Mouse (Mus musculus): ENCODE measurements around the gene Plvap. TPM values are rescaled to one million over a fixed set of nuclear protein-coding genes. Genes with fewer than 3 reads are reported as not detected.

Plvap gene
- polyA plus RNA-seq (2015; fragmentation: Nextera tagmentation; extraction: Ambion mirVana): 20.8 and 22.2 TPM in 2 replicates

DNA sequence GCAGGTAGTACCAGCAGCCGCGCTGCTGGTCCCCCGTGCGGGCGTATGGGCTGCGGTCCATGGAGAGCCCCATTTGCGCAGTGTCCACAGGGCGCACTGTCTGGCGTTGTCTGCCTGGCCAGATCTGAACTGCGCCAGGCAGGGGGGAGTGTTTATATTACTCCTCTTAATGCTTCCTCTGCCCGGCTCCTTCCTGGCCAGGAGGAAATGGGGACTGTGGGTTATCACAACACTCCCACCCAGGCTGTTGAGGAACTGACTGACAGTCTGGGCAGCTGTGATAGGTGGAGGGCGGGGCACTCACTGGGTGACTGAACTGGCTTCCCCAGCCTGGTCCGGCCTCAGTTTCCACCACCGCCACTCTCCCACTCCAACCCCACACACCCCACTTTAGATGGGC lies at the start of gene Plvap:
Gene Plvap (minus strand): TSS at position 109 of the 400 bp plus-strand sequence.
- H3K9me3 ChIP-seq: no peaks in the 10 kb centered on the region
- WGBS: 62% methylated on average over 14 of the region's 14 CpGs
- H3K4me1 ChIP-seq (replicated peaks): peaks cover 15% of the 10 kb centered on the region
- no peak for ATAC-seq (ENCODE audit: low read depth)
- H3K4me2 ChIP-seq: no peak within 1 kb of the TSS
- H3K4me3 ChIP-seq: no peak within 1 kb of the TSS
- H3K36me3 ChIP-seq: no peaks in the 10 kb centered on the region
- no peak within 1 kb of the TSS for H3K27ac ChIP-seq (replicated peaks)
- H3K27me3 ChIP-seq: peaks cover 51% of the 10 kb centered on the region
- 0 out of 2 replicates have a peak within 1 kb of the TSS, but pooled peaks have one; percentile 22 for H3K9ac ChIP-seq

DNA sequence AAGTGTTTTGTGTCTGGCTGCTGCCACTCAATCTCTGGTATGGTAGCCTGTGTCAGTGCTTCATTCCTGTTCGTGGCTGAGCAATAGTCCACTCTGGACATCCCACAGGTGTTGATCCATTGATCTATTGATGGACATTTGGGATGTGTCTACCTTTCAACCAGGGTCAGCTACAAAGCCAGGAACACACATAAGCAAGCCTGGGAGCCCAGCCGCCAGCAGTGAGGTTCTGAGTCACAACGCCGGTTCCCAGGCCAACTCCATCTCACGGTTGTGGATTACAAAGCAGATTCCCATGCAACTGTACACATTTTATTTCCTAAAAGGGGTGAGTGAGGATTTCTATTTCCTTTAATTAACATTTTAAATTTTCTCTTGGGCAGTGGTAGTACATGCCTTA lies 49.2 kb upstream of the Plvap start:
- H3K4me2 ChIP-seq: no peak overlapping the region
- H3K9me3 ChIP-seq: no peaks in the 10 kb centered on the region
- no peaks in the 10 kb centered on the region for H3K36me3 ChIP-seq
- no peak overlapping the region for H3K9ac ChIP-seq
- WGBS: 82% methylated on average over 5 of the region's 5 CpGs
- no peak overlapping the region for H3K4me3 ChIP-seq
- no peak overlapping the region for H3K27ac ChIP-seq (replicated peaks)
- ATAC-seq (ENCODE audit: low read depth): no peak
- H3K4me1 ChIP-seq (replicated peaks): peaks cover 17% of the 10 kb centered on the region
- H3K27me3 ChIP-seq: peaks cover 98% of the 10 kb centered on the region

GRCm38 (mm10) chr8:71560071-71560470 lies 48.5 kb upstream of the Plvap start:
- Histone ChIP-seq H3K4me3 (no peak overlapping the region), H3K4me2 (no peak overlapping the region), H3K27ac (replicated peaks) (no peak overlapping the region), H3K27me3 (peaks cover 99% of the 10 kb centered on the region), H3K4me1 (replicated peaks) (peaks cover 17% of the 10 kb centered on the region), H3K36me3 (no peaks in the 10 kb centered on the region), H3K9me3 (no peaks in the 10 kb centered on the region), H3K9ac (no peak overlapping the region)
- no peak for ATAC-seq (ENCODE audit: low read depth)
- WGBS: 77% methylated on average over 3 of the region's 3 CpGs

- no peaks in the 10 kb centered on the region for H3K36me3 ChIP-seq
- H3K4me1 ChIP-seq (replicated peaks): peaks cover 17% of the 10 kb centered on the region
- no peak for ATAC-seq (ENCODE audit: low read depth)
- H3K4me3 ChIP-seq: peak overlapping the region; percentile 18
- H3K9ac ChIP-seq: 0 out of 2 replicates have a peak overlapping the region, but pooled peaks have one; percentile 41
- H3K27ac ChIP-seq (replicated peaks): no peak overlapping the region
- H3K27me3 ChIP-seq: peaks cover 97% of the 10 kb centered on the region
- H3K4me2 ChIP-seq: peak overlapping the region; percentile 47
- 3% methylated on average over 24 of the region's 24 CpGs for WGBS
- H3K9me3 ChIP-seq: no peaks in the 10 kb centered on the region
These were observed 47.6 kb upstream of the Plvap start for GRCm38 (mm10) chr8:71558958-71559690.

DNA sequence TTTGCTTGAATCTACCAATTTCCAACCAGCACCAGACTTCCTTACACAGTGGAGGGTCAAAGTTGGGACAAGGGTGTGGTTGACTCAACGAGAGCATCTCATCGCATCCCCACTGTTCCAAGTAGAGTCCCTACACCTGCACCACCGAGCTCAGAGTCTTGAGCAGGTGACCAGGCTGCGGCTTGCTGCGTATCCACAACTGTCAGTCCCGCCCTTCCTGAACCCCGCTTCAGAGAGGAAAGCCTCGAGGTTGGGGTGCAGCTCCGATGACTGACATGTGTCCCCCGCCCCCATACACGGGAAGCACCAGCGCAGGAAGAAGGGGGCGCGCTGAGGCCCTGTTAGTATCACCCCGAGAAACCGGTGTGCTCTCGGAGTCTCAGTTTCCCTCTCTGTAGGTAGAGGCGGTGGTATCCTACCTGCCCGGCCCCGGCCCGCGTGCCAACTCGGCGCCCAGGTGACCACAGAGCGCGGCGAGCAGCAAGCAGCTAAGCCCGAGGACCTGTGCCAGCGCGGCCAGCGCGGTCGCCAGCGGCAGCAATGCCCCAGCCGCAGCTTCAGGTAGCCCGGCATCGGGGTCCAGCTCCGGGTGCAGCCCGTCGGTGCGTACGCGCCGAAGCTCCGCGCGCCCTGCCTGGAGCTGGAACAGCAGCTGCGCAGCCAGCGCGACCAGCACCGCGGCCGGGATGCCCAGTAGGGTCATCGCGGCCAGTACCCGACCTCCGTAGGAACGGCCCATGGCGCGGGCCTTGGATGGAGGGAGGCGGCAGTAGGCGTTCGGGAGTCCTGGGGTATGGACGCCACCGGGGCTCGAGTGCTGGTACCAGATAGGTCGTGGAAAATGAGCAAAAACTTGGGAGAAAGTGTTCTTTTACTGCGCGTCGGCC lies 46.8 kb upstream of the Plvap start, which contains the start of gene Tmem221:
Gene Tmem221 (minus strand): TSS at position 801 of the 887 bp plus-strand sequence.
- peaks cover 93% of the 10 kb centered on the region for H3K27me3 ChIP-seq
- H3K27ac ChIP-seq (replicated peaks): no peak within 1 kb of the TSS
- no peak for ATAC-seq (ENCODE audit: low read depth)
- H3K4me3 ChIP-seq: peak within 1 kb of the TSS; percentile 18
- H3K9ac ChIP-seq: 0 out of 2 replicates have a peak within 1 kb of the TSS, but pooled peaks have one; percentile 41
- H3K36me3 ChIP-seq: no peaks in the 10 kb centered on the region
- H3K4me2 ChIP-seq: peak within 1 kb of the TSS; percentile 47
- peaks cover 17% of the 10 kb centered on the region for H3K4me1 ChIP-seq (replicated peaks)
- WGBS: 4% methylated on average over 69 of the region's 70 CpGs
- H3K9me3 ChIP-seq: no peaks in the 10 kb centered on the region

GRCm38 (mm10) chr8:71554644-71555043 lies 43.1 kb upstream of the Plvap start:
- ATAC-seq (ENCODE audit: low read depth): no peak
- WGBS: 94% methylated on average over 2 of the region's 2 CpGs
- no peak overlapping the region for H3K9ac ChIP-seq
- H3K36me3 ChIP-seq: no peaks in the 10 kb centered on the region
- no peak overlapping the region for H3K27ac ChIP-seq (replicated peaks)
- H3K4me3 ChIP-seq: no peak overlapping the region
- H3K4me1 ChIP-seq (replicated peaks): peaks cover 9% of the 10 kb centered on the region
- H3K4me2 ChIP-seq: no peak overlapping the region
- peaks cover 57% of the 10 kb centered on the region for H3K27me3 ChIP-seq
- H3K9me3 ChIP-seq: no peaks in the 10 kb centered on the region

DNA sequence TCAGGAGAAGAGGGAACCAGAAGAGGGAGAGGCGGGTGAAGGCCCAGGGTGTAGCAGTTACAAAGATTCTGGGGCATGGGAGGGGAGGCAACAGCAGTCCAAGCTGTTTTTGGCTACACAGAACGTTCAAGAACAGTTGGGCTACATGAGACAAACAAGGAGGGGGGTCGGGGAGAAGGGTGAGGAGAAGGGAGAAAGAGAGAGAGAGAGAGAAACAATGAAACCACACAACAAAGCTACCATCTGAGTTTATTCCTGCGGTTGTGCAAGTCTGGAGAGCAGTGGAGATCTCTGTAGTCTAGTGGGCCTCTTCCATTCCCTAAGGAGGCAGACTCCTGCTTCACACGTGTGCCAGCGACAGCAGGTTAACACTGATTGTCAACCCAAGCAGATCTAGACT lies 42.4 kb upstream of the Plvap start:
- WGBS: 72% methylated on average over 6 of the region's 6 CpGs

GRCm38 (mm10) chr8:71552770-71553169 lies 41.2 kb upstream of the Plvap start:
- Histone ChIP-seq H3K4me3 (no peak overlapping the region), H3K36me3 (peaks cover 10% of the 10 kb centered on the region), H3K9ac (no peak overlapping the region), H3K4me2 (no peak overlapping the region), H3K4me1 (replicated peaks) (no peaks in the 10 kb centered on the region), H3K27me3 (peaks cover 38% of the 10 kb centered on the region), H3K27ac (replicated peaks) (no peak overlapping the region), H3K9me3 (no peaks in the 10 kb centered on the region)
- 71% methylated on average over 6 of the region's 6 CpGs for WGBS
- ATAC-seq (ENCODE audit: low read depth): no peak

More for the DNA sequence above, 42.4 kb upstream of the Plvap start:
- Histone ChIP-seq H3K4me3 (no peak overlapping the region), H3K27ac (replicated peaks) (no peak overlapping the region), H3K36me3 (no peaks in the 10 kb centered on the region), H3K4me2 (no peak overlapping the region), H3K9ac (no peak overlapping the region), H3K9me3 (no peaks in the 10 kb centered on the region), H3K4me1 (replicated peaks) (peaks cover 8% of the 10 kb centered on the region), H3K27me3 (peaks cover 51% of the 10 kb centered on the region)
- no peak for ATAC-seq (ENCODE audit: low read depth)

DNA sequence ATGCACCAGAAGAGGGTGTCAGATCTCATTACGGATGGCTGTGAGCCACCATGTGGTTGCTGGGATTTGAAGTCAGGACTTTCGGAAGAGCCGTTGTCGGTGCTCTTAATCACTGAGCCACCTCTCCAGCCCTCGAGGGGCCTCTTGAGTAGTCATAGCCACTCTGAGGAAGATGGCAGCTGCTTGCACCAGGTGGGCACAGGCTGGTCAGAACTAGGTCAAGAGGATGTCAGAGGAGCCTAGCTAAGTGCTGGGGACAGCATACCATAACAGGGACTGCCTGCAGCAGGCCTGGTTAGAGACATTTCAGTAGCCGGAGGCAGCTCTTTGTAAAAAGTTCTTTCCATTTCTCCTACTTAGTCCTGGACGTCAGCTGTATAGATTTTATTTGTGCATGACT lies 39.2 kb upstream of the Plvap start:
- WGBS: 72% methylated on average over 7 of the region's 7 CpGs
- H3K9ac ChIP-seq: no peak overlapping the region
- no peak overlapping the region for H3K27ac ChIP-seq (replicated peaks)
- peaks cover 29% of the 10 kb centered on the region for H3K36me3 ChIP-seq
- H3K4me1 ChIP-seq (replicated peaks): no peaks in the 10 kb centered on the region
- no peak for ATAC-seq (ENCODE audit: low read depth)
- no peak overlapping the region for H3K4me3 ChIP-seq
- H3K27me3 ChIP-seq: peaks cover 18% of the 10 kb centered on the region
- H3K9me3 ChIP-seq: no peaks in the 10 kb centered on the region
- no peak overlapping the region for H3K4me2 ChIP-seq

DNA sequence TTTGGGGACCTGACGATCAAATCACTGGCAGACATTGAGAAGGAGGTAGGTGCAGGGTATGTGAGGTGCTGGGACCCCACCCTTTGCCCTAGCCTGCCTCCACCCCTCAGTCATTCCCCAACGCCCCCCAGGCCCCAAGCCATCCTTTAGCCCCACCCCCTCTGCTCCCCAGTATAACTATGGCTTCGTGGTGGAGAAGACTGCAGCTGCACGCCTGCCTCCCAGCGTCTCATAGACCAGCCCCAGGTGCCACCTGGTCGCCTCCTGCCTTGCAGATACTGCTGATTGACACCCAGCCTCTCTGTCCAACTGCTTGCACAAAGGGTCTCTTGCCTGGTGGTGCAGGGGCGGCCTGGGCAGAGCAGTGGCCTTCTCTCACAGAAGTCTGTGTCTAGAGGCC lies 36.0 kb upstream of the Plvap start:
- Histone ChIP-seq H3K9ac (no peak overlapping the region), H3K4me1 (replicated peaks) (peaks cover 11% of the 10 kb centered on the region), H3K27ac (replicated peaks) (no peak overlapping the region), H3K9me3 (no peaks in the 10 kb centered on the region), H3K27me3 (no peaks in the 10 kb centered on the region), H3K4me2 (no peak overlapping the region), H3K4me3 (no peak overlapping the region), H3K36me3 (peaks cover 36% of the 10 kb centered on the region)
- no peak for ATAC-seq (ENCODE audit: low read depth)
- 89% methylated on average over 7 of the region's 7 CpGs for WGBS

DNA sequence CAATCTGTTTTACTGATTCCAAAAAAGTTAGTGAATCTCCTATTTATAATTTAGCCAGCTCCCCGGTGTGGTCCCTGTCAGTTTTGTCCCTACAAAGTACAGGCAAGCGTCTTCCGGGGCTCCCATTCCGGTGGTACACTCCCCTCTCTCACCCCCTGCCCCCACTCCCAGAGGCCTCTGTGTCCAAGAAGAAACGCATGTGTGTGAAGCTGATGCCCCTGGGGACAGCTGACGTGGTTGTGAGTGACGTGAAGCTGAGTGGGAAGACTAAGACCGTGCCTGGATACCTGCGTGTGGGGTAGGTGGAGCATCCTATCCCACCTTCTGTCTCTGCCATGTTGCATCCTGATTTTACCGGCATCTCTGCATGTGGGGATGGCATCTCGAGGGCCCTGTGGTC lies 33.5 kb upstream of the Plvap start:
- 91% methylated on average over 11 of the region's 11 CpGs for WGBS
- H3K4me3 ChIP-seq: no peak overlapping the region
- H3K27me3 ChIP-seq: 0 out of 2 replicates have a peak, but pooled peaks cover under 1% of the 10 kb centered on the region
- peaks cover 11% of the 10 kb centered on the region for H3K4me1 ChIP-seq (replicated peaks)
- peaks cover 36% of the 10 kb centered on the region for H3K36me3 ChIP-seq
- H3K9me3 ChIP-seq: no peaks in the 10 kb centered on the region
- no peak for ATAC-seq (ENCODE audit: low read depth)
- no peak overlapping the region for H3K4me2 ChIP-seq
- H3K9ac ChIP-seq: no peak overlapping the region
- no peak overlapping the region for H3K27ac ChIP-seq (replicated peaks)

DNA sequence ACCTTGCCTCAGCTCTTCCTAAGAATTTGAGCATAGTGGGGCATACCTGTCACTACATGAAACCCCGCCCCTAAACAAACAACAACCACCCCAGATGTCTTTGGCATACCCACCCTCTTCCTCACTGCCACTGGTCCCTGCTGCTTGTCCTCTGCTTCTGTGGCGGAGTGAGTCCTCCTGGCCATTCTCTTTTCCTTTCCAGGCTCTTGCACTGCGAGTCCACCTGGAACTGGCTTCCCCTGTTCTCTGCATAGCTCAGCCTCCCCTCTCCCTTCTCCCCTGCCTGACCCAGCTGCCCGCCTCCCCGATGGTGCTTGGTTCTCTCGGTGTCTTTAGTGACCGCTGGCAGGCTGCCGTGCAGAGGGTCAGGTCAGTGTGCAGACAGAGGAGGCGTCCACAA lies 32.2 kb upstream of the Plvap start:
- Histone ChIP-seq H3K9me3 (no peaks in the 10 kb centered on the region), H3K4me3 (peak overlapping the region; percentile 80), H3K36me3 (peaks cover 34% of the 10 kb centered on the region), H3K27me3 (peaks cover 4% of the 10 kb centered on the region; the same call in 1 of the 2 replicates), H3K4me2 (peak overlapping the region; percentile 90), H3K4me1 (replicated peaks) (peaks cover 11% of the 10 kb centered on the region), H3K27ac (replicated peaks) (no peak overlapping the region), H3K9ac (peak overlapping the region; percentile 86)
- WGBS: 87% methylated on average over 9 of the region's 9 CpGs
- no peak for ATAC-seq (ENCODE audit: low read depth)
